Mouse (Mus musculus) spleen, postnatal 36 days (tissue): ENCODE results near the gene 1700056E22Rik.

ENCODE experiments used
- DNase-seq, 2 experiments: peaks; one replicate each; pipeline ENCODE4 v3.0.0; 2022; ENCODE audit warnings: low spot score in 2 of 2, mixed read lengths in 1 of 2

Gene 1700056E22Rik

DNA sequence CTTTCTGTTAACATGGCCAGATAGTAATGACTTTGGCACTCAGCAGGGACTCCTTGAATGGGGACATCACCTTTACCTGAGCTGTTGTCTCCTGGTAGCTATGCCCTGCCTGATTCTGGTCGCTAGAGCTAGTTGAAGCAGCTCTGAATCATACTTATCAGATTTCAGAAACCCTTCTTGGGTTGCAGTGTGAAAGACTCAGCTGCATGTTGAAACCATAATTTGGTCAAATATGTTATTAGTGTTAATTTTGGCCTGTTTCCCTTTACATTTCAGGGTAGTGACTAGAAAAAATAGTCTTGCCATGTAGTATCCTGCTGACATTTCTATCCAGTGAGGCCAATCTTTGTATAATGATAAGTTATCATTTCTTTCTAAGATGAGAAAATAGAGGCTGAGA, 17.2 kb upstream of the 1700056E22Rik start:
- no peak for DNase-seq

DNA sequence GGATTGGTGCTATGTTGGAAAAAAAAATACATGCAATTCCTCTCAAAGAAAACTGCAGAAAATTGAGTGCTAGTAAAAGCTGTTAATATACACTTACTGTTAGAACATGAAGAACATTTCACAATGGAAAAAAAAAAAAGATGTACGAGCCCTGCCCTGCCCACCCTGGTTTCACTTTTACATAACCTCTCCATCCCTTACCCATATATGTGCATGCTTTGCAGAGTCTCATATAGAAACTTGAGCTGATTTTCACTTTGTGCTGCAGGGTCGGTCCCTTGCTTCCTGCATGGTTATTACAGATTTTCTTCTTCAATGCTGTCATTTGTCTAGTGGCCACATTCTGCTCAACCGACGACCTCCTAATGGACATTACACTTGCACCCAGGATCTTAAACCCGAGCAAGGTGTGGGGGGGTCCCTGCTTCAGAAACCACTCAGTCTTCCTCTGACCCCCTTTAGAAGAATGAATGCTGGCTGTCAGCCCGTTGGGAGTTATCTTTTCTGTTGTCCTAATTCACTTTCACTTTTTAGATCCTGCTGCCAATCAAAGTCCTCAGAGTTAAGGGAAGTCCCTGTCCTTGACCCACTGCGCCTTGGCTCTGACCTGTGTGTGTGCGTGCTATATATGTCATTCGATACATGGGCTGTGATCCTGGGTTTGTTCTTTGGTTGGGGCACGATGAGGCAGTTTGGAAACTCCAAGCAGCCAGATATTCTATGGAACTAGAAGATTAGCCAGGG, 14.7 kb upstream of the 1700056E22Rik start:
- peak; percentile 35 to 52 for DNase-seq

DNA sequence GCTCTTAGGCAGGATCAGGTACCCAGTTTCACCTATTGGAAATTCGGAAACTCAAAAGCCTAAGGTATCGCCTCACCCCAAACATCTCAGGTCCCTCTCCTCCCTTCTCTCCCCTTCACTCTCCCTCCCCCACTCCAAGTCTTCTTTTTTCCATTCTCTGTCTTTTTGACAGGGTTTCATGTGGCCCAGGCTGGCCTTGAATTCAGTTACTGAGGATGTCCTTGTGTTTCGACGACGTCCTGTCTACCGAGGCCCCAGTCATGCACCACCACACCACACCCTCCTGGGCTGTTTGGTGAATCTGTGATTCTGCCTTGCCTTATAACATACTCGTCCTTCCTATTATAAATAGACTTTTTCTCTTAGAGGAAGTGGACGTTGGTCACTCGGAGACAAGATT, 13.7 kb upstream of the 1700056E22Rik start:
- DNase-seq: peak; percentile 42 to 47

DNA sequence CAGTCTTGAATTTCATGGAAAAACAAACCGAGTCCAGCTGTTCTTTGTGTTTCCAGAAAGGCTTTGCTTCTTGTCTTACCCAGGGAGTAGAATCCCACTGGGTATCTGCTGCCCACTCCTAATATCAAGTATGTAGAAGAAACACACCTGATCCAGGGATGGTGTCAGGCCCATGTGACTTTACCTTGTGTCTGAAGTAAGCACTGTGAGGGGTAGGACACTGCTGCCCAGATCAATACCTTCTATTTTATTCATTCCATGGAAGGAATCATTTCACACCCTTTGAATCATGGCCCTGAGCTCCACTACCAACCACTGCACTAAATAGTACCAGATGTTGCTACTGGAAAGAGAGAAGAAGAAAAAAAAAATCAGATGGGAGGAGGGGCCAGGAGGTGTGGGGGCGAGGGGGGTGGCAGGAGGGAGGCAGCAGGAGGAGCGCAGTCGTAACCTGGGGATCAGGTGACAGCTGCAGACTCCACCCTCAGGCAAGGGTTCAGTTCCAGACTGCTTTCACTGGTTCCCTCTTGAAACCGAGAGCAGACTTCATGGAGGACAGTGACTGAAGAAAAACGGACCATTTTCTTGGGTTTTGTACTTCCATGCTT, 12.1 kb upstream of the 1700056E22Rik start:
- peak; percentile 52 to 64 for DNase-seq

DNA sequence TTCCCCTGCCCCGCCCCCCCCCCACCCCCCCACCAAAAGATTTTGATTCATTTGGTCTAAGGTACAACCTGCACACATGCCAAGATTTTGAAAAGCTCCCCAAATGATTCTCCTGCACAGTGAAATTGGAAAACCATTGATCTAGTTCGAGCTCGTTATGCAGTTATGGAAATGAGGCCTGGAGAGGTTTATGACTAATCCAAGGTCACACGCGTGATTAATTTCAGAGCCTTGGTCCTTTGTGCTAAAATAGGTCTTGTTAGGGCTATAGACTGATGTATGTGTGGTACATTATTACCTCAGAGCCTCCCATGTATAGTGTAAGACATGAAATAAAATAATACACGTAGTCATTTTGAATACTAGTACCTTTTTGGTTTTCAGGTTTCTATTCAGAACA, 9.3 kb upstream of the 1700056E22Rik start:
- no peak for DNase-seq

DNA sequence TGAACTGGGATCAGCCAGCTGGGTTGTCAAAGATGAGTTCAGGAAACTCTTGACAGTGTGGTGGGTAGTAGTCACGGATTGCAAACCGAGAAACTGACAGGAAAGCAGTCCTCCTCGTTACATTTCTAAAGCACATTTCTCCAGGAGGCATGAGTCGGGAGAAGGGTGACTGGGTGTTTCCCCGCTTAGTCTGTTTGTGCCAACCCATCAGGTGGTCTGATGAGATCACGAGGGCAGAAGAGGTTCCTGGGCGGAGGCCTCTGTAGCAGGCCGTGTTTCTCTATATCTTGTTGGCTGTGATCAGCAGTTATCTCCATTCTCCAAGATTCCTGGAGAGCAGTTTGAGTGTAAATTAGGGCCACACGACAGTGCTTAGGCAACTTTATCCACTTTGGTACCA, 8.6 kb upstream of the 1700056E22Rik start:
- DNase-seq: no peak

DNA sequence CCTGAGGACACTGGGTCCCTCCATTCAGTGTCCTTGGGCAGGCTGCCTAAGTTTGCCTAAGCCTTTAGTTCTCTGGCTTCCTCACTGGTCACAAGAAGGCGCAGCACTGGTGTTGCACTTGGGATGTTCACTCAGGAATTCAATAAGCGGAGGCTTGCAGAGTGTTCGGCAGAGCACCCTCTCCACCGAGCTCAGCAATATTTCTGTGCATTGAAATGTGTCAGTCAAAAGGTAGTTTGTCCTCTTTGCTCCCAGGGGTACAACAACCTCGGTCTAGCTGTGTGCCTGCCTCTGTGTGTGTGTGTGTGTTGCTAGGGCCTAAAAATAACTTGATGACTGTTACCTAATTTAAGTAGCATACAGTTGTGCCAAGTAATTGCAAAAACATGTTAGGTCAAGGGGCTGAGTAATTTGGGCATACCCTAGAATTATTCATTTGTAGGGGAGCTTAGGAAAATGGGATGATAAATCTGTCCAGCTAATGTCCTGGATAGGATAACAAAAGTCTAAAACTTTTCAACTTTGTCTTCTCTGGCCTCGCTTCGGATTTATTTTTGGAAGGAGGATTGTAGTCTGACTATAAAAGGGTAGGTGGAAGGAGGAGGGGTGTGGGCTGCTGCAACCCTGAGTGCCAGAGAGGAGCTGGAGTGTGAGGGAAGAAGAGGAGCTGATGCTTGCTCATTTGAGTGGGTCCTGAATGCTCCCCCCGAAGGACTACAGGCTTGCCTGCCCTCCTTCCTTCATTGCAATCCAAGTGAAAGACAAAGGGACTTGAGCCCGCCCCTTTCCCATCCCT, 7.9 kb upstream of the 1700056E22Rik start:
- DNase-seq: no peak

DNA sequence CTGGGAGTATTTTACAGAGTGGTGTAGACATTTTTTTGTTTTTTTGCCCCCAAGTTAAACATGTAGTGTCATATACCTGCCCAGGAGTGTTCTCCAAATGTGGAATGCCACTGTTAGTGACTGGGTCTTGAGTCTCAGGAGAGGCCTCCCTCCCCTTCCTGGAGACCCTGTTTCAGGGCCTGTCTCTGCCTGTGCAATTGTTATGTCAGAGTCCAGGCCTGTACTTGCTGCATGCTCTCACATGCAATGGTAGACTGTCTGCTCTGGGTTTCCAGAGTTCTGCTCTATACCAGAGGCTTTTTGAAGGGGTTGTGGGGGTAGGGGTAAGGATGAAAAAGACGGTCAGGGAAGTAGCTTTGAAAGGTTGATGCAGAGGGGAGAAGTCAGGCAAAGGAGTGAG, 6.8 kb upstream of the 1700056E22Rik start:
- DNase-seq: no peak

DNA sequence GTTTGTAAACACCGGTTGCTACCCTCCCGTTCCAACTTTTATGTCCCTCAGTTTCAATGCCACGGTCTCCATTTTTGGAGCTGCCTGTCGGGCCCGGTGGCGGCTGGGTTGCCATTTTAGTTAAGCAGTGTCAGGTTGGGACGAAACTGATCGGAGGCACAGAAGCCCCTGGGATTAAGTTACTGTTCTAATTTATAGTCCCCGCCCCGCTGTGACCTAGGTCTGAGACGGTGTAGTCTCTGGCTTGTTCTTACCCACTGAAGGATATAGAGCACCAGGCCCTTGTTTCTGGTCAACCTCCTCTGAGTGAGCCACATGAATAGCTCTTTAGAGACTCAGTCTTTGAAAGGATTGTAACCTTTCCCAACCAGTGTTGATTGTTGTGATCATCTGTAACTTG, 6.1 kb upstream of the 1700056E22Rik start:
- no peak for DNase-seq

DNA sequence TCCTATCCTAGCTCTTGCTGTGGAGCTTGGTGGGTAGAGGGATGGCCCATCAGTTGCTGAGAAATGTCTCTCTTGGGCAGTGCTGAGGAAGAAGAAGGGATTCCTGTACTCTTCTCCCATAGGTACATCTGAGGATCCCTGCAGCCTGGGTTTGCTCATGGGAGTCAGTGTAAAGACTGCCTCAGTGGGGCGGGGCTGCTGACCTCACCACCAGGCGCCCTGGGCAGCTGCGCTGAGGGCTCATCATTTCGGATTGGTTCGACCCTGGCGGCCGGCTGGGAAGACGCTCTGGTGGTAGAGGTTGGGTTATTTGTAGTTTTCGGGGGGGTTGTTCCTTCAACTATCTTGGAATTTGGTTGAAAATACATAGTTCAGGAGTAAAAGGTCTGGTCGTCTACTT, 5.2 kb upstream of the 1700056E22Rik start:
- no peak for DNase-seq

DNA sequence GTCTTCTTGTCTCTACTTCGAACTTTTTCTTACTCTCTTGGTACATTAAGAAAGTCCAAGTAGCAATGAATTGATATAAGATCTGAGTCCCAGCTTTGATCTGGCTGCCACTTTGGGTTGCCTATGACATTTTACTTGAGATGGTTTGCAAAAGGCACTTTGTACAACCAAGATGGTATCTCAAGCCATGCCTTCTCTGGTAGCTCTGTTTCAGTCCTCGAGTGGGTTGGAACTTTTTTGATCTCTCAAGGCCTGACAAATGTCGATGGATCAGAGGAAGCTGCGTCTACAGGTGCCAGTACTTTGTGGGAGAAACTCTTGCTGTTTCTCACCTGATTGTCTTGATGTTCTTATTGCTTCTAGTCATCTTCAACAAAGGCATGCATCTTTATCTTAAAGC, 3.7 kb upstream of the 1700056E22Rik start:
- DNase-seq: no peak

DNA sequence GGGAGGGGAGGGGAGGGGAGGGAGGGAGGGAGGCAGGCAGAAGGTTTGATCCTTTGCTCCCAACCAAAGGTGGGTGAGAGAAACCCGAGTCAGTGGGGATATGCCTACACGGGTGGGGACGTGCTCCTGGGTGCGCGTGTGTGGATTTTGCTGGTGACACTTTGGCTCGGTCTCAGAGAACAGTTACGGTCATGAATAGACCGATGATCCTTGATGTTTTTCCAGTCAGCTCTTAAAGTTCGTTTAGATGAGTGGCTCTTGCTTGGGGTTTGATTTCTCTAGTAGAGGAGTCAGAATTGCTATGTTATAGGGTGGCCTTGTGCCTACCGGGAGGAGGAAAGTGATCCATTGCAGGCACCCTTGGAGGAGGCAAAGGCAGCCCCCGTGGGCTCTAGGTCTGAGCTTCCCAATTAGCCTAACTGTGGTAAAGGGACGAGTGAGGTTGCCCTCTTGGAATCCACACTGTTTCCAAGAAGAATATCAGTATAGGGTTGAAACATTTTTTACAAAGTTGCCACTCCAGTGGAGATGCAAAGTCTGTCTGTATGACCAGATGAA, 1.3 kb upstream of the 1700056E22Rik start:
- DNase-seq: no peak

DNA sequence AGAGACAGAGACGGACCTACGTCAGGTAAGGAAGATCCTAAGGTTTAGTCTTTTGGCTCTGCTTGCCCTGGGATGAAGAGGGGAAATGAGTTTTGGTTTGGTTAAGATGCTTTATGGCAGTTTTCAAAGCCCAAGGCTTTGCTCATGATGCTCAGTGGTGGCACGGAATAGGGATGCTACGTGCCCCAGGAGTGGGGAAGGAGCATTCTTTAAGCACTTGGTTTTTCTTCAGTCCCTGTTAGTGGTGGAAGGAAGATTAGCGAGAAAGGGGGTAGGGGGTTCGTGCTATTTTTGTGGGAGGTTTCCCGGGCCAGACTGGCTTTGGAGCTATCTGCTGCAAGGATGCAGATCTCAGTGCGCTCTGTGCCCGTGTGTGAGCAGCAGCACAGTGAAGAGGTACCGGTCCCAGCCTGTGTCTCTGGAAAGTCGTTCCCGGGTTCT, 660 bp upstream of the 1700056E22Rik start:
- no peak for DNase-seq

DNA sequence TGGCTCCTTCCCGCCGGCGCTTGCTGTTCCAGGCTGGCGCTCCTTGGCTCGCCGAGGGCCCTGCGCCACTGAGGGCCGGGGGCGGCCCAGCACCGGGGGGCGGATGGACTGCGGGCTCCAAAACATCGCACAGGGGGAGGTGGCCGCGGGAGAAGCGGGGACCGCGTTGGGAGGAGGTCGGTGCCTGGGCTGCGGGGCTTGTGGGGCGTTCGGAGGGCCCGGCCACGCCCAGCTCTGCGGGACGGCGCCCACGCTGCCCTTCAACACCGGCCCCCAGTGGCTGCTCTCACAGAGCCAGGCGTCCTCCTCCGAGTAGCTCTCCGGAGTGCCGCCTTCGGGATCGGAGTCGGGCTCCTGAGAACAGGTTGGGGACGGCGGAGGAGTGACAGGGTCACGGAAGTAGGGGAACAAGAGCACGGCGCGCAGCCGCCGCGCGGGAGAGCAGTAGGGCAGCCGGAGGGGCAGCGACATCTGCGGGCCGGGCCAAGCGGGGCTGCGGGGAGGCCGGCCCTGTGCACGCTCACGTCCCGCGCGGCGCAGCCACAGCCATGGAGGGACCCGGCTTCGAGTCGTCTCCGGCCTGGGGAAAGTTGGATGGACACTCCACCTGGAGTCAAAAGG, 601 bp downstream of the 1700056E22Rik start:
- peak; percentile 77 to 78 for DNase-seq

DNA sequence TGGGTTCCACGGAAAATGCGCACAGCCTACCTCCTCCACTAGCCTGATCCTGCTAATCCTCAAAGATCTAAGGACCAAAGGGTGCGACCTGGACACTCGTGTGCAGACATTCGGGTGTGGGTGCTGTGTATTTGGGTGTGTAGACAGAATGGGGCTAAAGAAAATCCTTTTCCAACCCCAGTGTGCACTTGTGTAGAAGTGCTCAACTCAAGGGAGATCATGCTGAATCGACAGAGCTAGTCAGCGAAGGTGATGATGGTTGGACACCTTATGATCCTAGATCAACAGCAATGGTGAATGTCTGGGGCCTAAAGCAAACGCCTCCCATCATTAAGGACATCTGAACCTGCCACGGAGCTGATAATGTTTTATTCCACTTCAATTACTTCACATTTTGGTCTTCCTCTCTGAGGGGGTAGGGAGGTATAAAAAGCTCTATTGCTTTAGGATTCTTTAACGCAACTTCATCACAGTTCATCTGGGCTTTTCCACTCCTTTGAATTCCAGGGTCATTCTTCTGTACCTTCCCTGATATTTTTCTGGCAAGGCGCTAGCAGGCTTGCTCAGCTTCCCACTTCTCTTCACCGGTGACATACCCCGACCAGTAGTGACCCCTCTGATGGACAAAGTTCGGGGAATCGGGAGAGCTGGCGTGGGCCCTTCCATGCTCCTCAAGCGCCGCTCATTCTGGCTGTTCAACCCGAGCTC, 1.3 kb downstream of the 1700056E22Rik start:
- no peak for DNase-seq

DNA sequence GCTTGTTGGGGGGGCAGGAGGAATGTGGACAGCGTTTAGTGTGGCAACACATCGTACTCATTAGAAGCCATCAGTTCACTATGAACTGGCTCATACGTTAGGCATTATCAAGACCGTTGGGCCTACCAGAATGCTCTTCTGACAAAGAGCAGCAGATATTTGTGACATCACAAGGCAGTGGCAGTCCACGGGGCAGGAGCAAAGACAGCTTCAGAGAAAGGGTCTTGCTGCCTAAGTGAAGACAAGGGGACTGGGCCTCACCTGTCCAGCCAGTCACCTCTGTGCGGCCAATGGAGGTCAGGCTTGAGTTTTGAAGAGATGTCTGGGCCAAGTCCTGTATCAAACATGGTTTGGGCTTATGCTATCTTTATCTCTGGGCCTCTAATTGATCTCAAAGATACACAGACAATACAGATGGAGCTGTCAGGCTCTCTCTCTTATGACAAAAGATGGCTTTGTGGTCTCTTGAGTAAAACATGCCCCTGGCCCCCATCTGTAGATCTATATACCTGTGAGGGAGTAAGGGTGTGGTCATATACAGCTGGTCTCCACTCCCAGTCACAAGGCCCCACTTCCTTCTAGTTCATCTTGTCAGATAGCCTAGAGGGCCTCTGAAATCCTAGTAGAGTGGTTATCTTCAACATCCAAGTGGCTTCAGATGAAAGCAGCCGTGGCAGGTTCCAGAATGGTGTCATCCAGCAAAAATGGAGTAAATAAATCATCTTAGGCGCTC, 3.9 kb downstream of the 1700056E22Rik start:
- no peak for DNase-seq

DNA sequence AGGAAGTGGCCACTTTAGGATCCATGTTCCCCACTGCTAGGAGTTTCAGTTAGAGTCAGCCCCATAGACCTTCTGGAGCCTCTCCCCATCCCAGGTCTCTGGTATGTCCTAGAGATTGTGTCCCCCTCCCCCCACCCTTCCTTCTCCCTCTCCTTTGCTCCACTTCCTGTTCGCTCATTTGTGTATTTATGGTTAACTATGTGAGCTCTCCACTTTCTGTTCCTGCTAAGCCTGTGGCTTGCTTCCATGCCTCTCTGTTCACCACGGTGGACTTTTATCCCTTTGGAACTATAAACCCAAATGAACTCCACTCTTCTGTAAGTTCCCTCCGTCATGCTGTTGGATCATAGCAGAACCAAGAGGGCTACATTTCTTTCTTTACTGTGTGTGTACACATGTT, 7.1 kb downstream of the 1700056E22Rik start:
- DNase-seq: no peak

DNA sequence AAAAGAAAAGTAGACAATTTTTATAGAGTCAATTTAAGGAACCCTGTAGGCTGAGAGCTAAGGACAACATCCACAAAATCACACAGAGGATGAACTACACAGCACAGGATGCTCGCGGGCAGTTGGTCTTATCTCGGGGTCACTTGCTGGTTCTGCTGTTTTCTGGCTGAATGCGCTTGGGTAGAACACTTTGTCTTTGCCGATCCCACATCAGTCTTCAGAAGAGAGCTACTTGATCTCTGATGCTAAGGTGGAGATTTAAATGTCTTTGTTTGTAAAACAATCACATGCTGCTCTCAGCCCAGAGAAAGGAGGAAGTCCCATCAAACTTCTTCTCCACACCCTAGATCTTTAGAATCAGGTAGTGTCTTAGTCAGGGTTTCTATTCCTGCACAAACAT, 9.0 kb downstream of the 1700056E22Rik start:
- no peak for DNase-seq

DNA sequence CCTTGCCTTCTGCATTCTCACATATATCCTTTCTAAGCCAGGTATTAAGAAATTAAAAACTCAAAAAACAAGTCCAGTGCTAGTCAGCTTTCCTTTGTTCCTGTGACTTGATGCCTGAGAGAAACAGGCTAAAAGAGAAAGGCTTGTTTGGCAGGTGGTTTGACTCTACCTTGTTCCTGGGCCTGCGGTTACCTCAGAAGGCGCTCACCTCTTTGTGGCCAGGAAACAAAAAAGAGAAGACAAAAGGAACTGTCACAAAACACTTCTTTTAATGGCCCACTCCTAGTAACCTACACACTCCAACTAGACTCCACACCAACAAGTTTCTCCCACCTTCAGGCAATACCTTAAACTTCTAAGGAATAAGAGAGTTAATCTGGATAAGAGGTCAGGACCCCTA, 9.5 kb downstream of the 1700056E22Rik start:
- DNase-seq: peak in 1 of 2 experiments; percentile 28

DNA sequence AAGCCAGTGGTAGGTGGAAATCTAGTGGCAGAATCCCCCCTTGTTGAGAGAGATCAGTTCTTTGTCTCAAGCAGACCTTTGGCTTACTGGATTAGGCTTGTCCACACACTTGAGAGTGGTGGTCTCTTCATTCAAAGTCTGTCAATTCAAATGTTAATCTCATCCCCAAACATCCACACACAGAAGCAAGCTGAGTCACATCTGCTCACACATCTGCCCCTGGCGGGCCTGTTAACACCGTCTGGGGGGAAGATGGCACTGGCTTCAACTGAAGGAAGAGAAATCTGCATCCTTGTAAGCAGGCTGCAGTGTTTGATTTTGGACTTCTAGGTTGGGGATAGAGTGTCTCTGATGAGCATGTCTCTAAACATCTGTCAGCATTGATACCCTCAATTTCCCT, 10.1 kb downstream of the 1700056E22Rik start:
- DNase-seq: no peak

DNA sequence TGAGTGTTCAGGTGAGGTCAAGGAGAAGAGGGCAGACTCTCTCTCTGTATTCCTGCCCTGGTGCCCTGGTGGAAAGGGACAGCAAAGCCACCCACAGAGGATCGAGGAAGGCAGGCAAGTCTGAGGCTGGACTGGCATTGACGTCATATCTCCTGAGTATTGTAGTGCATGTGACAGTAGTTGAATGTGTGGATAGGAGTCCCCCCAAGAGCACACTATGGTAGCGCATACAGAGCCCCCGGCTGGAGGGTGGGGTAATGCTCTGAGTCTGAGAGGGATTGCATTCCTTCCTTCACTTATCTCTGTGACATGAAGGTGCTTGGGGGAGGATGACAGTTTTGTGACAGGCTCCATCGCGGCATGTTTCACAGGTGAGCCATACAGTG, 14.4 kb downstream of the 1700056E22Rik start:
- no peak for DNase-seq
